Mouse (Mus musculus) kidney, adult 8-10 months (tissue): ENCODE results near the gene Olfm1.
A peak's percentile ranks its signal among the peaks of the same experiment; 100 is the strongest.

Experiments used
- DNase-seq, 2 experiments: peaks; one replicate each; pipeline ENCODE4 v3.0.0; 2022

The Olfm1 gene

DNA sequence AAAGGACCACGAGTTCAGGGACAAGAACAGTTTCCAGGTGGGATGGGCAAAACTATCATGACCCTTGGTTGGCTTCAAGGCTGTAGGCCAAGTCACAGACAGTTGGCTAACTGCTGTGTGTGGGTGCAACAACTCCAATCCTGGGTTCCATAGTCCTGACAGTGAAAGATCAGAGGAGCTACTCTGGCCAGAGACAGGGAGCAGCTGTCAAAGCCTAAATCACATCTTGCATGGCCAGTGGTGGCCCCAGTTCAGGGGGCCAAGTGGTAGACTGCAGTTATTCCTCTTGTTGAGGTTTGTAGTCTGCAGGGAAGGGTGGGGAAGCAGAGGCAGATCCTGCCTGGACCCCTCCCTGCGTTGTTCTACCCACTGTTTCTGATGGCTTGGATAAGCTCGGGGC lies 48.1 kb downstream of the Olfm1 start:
- DNase-seq, result no peak

GRCm38 (mm10) chr2:28241520-28242221 lies 48.9 kb downstream of the Olfm1 start:
- DNase-seq, result no peak

DNA sequence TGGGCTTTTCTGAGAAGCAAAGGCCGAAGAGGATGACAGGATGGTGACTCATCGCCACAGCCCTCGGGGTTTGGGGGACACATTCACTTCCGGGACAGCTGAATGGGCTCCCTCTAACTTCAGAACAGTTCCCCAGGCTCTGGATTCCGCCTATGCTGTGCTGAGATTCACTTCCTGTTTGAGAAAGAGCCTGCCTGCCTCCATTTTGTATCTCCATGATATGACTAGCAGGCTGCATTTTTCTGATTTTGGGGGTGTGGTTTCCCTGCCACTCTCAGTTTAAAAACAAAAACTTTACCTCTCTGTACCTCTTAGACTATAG lies 49.4 kb downstream of the Olfm1 start:
- no peak for DNase-seq

GRCm38 (mm10) chr2:28244667-28245395 lies 52.0 kb downstream of the Olfm1 start:
- DNase-seq, result no peak

GRCm38 (mm10) chr2:28246110-28246653 lies 53.4 kb downstream of the Olfm1 start:
- DNase-seq, result peak in 1 of 2 experiments; percentile 3

- no peak for DNase-seq
These were observed 54.3 kb downstream of the Olfm1 start for GRCm38 (mm10) chr2:28247098-28247497.

DNA sequence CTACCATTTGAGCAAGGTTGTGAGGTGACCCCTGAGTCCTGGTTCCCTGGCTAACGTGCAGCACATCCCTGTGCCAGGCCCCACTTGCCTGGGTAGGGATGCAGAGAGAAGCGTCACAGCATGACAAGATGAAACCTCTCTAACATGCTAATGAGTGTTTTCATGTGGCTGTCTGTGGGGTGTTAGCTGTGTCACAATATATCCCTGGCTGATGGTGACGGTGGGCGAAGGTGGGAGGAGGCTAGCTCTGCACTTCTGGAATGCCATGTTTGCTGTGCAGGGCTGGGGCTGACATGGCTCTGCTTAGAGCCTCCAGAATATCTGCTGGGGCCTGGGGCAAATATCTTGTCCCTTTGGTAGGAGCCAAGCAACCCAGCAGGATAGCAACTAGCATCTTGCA lies 59.8 kb downstream of the Olfm1 start:
- no peak for DNase-seq

DNA sequence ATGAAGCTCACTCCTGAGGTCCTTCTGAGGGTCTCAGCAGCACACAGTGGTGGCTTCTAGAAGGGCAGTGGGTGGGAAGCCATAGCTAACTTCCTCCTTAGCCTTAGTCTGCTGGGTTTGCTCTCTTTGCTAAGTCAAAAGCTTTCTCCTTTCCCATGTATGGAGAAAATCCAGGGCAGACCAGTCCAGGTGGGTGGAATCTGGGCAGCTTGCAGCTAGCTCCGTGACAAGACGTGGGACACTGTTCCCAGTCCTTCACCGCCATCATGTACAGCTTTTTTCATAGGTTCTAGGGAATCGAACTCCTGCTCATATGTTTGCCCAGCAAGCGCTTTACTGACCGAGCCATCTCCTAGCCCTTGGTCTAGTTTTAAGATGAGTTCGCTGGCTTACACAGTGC lies 63.2 kb downstream of the Olfm1 start:
- DNase-seq, result no peak

GRCm38 (mm10) chr2:28261438-28261837 lies 68.6 kb downstream of the Olfm1 start:
- DNase-seq, result no peak

GRCm38 (mm10) chr2:28267776-28268275 lies 75.0 kb downstream of the Olfm1 start:
- DNase-seq, result no peak

GRCm38 (mm10) chr2:28270561-28270960 lies 77.8 kb downstream of the Olfm1 start:
- DNase-seq, result no peak

DNA sequence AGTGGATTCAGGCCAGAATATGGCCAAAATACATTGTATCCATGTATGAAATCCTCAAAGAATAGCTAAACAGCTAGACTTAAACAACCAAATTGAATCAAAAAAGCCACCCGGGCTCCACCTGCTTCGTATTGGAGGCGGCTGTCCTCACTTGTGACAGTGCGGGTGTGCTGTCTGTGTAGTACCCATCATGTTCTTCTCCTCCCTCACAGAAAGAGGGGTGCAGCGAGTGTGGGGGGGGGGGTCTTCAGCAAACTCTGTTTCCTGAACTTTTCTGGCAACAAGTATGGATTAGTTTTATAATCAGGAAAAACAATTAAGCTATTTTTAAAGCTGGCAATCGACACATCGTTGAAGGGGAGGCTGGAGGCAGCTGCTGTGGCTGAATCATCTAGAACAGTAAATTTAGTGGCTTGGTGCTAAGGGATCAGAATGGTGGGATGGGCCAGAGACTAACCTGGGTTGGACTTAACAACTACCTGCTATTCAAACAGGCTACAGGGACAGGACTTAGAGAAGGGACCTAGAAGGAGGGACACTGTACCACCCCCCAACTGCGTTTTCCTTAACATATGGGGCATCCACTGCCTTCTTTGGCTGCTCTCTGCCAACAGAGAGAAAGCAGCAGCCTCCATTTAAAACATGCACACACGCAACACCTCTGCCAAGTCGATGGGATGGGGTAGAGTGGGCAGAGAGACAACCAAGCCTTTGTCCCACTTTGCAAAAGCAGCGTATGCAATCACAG lies 79.6 kb downstream of the Olfm1 start:
- no peak for DNase-seq

DNA sequence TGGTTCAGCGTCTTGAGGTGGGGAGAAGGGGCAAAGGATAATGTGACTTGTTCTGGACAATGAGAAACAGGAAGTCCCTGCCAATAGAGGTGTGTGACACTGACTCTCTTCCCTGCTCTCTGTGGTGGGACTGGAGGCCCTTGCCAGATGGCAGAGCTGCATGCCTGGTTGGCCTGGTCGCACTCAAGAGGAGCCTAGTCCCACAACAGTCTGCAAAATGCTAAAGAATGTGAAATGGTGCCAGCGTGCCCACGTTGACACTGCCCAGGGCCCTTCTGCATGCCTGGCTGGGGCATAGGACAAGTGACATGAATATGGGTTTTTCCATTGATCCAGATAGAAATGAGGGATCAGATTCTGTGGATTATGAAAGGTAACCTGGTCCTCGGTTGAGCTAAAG lies 81.2 kb downstream of the Olfm1 start:
- DNase-seq, result no peak

GRCm38 (mm10) chr2:28275345-28275744 lies 82.6 kb downstream of the Olfm1 start:
- no peak for DNase-seq

DNA sequence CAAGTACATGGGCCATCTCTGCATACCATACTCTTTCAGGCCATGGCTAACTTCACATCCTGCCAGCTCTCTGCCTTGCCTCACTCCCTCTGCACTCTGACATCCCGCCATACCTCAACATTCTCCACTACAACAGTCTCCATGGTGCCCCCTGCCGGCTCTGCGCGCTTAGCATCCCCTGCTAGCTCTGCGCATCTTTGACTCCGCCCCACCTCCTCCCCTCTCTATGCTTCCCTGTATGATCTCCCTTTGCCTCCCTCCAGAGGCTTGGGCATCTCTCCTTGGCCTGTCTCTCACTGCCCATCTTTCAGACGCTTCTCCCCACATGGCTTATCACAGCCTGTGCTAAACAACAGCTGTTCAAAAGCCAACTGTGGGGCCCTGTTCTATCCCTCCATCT lies 85.4 kb downstream of the Olfm1 start:
- peak; percentile 18 to 44 for DNase-seq

- DNase-seq, result no peak
These were observed 86.1 kb downstream of the Olfm1 start for GRCm38 (mm10) chr2:28278853-28279252.
